Mouse (Mus musculus) bone marrow macrophage, adult 2 months (primary cell): ENCODE results near the gene Cacna1a.

Experiments
- CTCF ChIP-seq: IDR thresholded peaks from 2 replicates; pipeline ENCODE4 v1.5.1; 2012; ENCODE audit warnings: low read depth, mild to moderate bottlenecking, low read length, moderate library complexity
- POLR2A ChIP-seq: IDR thresholded peaks from 2 replicates; pipeline ENCODE4 v1.6.1; 2012; ENCODE audit warnings: mild to moderate bottlenecking, low read depth, low read length, borderline replicate concordance

DNA sequence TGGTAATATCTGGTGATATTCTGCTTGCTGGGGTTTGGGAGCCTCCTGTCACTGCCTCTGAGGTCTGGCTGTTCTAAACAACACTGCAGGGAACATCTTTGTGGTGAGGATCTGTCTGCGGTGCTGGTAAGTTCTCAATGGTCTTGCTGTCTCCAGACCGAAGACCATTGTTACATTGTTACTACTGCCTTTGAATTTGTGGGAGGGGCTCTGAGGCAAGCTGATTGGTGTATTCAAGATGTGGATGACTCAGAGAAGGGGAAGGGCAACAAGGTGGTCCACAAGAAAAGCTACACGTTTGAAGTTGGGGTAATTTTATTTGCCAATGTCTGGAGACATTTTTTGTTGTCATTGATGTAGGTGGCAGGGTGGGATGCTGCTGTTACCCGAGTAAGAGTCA is 40.8 kb downstream of the Cacna1a start:
- TF ChIP-seq CTCF: no peak
- no peak for TF ChIP-seq POLR2A
